Mouse (Mus musculus) forebrain, embryonic 14.5 days (tissue): Measurements from ENCODE around the gene Tbcd. TPM values are rescaled to one million over a fixed set of nuclear protein-coding genes. Genes with fewer than 3 reads are reported as not detected.

Experiments
- ATAC-seq: fragments of 200-750 bp; cut with Nextera tagmentation; 2 replicates; pipeline ENCODE4 v1.8.0; 2017; ENCODE audit warnings: mild to moderate bottlenecking, moderate library complexity
- DNase-seq: peaks from one replicate; pipeline ENCODE4 v3.0.0-alpha.2; 2015; ENCODE audit warnings: low spot score
- H3K27ac ChIP-seq: fragments of 300-500 bp; sonication (generic); 2 replicates; pipeline ENCODE4 v1.5.1; 2014; ENCODE audit warnings: low read depth, mild to moderate bottlenecking, control low read depth, low read length, moderate library complexity
- H3K27me3 ChIP-seq: fragments of 300-500 bp; sonication (generic); replicated peaks from 2 replicates; pipeline ENCODE4 v1.6.1; 2014; ENCODE audit warnings: low read length, control low read depth, mixed read lengths; ENCODE audit not compliant: control insufficient read depth, insufficient read depth
- H3K36me3 ChIP-seq: fragments of 300-500 bp; sonication (generic); 2 replicates; pipeline ENCODE4 v1.6.1; 2014; ENCODE audit warnings: low read length, control low read depth; ENCODE audit not compliant: control insufficient read depth, insufficient read depth
- H3K4me1 ChIP-seq: fragments of 300-500 bp; sonication (generic); 2 replicates; pipeline ENCODE4 v1.6.1; 2014; ENCODE audit warnings: antibody characterized with exemption, low read length, control low read depth; ENCODE audit not compliant: control insufficient read depth, insufficient read depth
- H3K4me2 ChIP-seq: fragments of 300-500 bp; sonication (generic); 2 replicates; pipeline ENCODE4 v1.6.1; 2014; ENCODE audit warnings: mild to moderate bottlenecking, control low read depth, low read length
- H3K4me3 ChIP-seq: fragments of 300-500 bp; sonication (generic); 2 replicates; pipeline ENCODE4 v1.5.1; 2014; ENCODE audit warnings: low read depth, low read length, control low read depth
- H3K9ac ChIP-seq: fragments of 300-500 bp; sonication (generic); 2 replicates; pipeline ENCODE4 v1.6.1; 2014; ENCODE audit warnings: mild to moderate bottlenecking, low read length, control low read depth, moderate library complexity
- H3K9me3 ChIP-seq: fragments of 300-500 bp; sonication (generic); replicated peaks from 2 replicates; pipeline ENCODE4 v1.6.1; 2016; ENCODE audit warnings: low read length, control low read depth, mixed read lengths; ENCODE audit not compliant: control insufficient read depth
- WGBS: fragments of 180-500 bp; shearing (Covaris S2); extraction: QIAGEN DNeasy Blood & Tissue Kit; methylation state at CpG from one replicate; pipeline ENCODE4 v1.1.7; 2014; 5-methylcytosine and 5-hydroxymethylcytosine counted together
- polyA plus RNA-seq: library from polyadenylated mRNA; unstranded; fragments of >200 nt; fragmentation: Nextera tagmentation; extraction: Ambion mirVana; gene quantifications from 2 replicates; pipeline ENCODE4 v1.2.1, GENCODE M21; 2014

Tbcd gene
- polyA plus RNA-seq, 1 experiment from 2014 or later = 33.8 TPM

DNA sequence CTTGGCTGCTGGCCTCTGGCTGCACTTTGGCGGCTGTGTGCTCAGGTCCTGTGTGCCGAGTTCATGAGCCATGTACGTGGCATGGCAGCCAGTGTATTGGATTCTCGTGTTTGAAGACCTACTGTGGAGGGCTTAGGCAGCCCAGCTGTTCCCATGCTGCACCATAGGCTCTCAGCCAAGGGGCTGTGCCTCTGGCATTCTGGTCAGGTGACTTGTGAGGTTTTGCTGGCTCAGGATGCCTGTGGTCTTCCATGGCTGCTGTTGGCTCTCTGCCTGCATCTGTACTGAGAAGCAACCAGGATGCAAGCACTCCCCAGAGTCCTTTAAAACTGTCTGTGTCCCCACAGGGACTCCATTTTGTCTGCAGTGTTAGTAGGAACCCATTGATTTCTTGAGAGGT, 100.4 kb downstream of the Tbcd start:
- 75% methylated on average over 4 of the region's 4 CpGs for WGBS
- H3K4me2 ChIP-seq = no peak overlapping the region
- DNase-seq (peak; percentile 52), ATAC-seq (no peak)
- H3K27me3 ChIP-seq = no peaks in the 10 kb centered on the region
- H3K36me3 ChIP-seq = no peaks in the 10 kb centered on the region
- peaks cover 24% of the 10 kb centered on the region for H3K4me1 ChIP-seq
- H3K27ac ChIP-seq = no peak overlapping the region
- no peak overlapping the region for H3K4me3 ChIP-seq
- H3K9me3 ChIP-seq = no peaks in the 10 kb centered on the region
- no peak overlapping the region for H3K9ac ChIP-seq

GRCm38 (mm10) chr11:121552846-121553457, 101.2 kb downstream of the Tbcd start:
- Histone ChIP-seq H3K9ac (no peak overlapping the region), H3K4me2 (no peak overlapping the region), H3K4me1 (peaks cover 24% of the 10 kb centered on the region), H3K4me3 (no peak overlapping the region), H3K36me3 (no peaks in the 10 kb centered on the region), H3K27me3 (no peaks in the 10 kb centered on the region), H3K9me3 (no peaks in the 10 kb centered on the region), H3K27ac (no peak overlapping the region)
- ATAC-seq (no peak), DNase-seq (no peak)
- 90% methylated on average over 7 of the region's 7 CpGs for WGBS

DNA sequence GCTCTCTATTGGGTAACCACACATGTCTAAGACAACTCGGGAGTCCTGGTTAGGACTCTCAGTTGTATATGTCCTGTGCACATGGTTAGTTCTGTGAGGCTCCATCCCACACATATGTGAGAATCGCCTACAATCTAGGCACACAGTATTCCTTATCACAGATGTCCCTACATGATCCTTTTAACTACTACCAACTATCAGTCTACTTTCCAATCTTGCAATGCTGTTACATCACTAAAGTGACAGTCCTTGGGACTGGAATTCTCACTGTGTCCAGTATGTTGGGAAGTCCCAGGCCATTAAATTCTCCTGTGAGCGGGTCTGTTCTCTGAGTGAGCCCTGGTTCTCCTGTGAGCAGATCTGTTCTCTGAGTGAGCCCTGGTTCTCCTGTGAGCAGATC, 101.7 kb downstream of the Tbcd start:
- Histone ChIP-seq H3K27ac (no peak overlapping the region), H3K9ac (no peak overlapping the region), H3K9me3 (no peaks in the 10 kb centered on the region), H3K4me3 (no peak overlapping the region), H3K36me3 (no peaks in the 10 kb centered on the region), H3K27me3 (no peaks in the 10 kb centered on the region), H3K4me2 (no peak overlapping the region), H3K4me1 (peaks cover 24% of the 10 kb centered on the region)
- DNase-seq (no peak), ATAC-seq (no peak)
- 93% methylated on average over 3 of the region's 3 CpGs for WGBS

DNA sequence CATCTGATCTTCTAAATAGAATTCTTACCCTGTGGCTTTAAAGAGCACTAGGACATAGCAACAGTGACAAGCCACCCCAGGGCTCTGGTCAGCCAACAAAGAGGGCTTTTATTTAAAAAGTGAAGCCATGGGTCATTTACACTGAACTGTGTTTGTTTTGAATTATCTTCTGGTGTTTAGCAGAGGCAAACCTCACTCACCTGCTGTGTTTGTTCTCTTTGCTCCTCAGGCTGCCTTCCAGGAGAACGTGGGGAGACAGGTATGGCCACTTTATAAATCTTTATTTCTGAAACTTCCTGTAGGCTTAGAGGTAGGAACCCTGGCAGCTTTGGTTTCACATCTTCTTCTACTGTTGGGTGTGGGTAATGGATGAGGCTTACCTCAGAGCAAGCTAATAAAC, 105.0 kb downstream of the Tbcd start:
- no peak overlapping the region for H3K4me2 ChIP-seq
- no peaks in the 10 kb centered on the region for H3K27me3 ChIP-seq
- no peak overlapping the region for H3K4me3 ChIP-seq
- H3K9me3 ChIP-seq = no peaks in the 10 kb centered on the region
- DNase-seq = no peak
- no peak overlapping the region for H3K27ac ChIP-seq
- WGBS = 87% methylated on average over 1 of the region's 1 CpGs
- H3K9ac ChIP-seq = no peak overlapping the region
- peaks cover 2% of the 10 kb centered on the region; the same call in 1 of the 2 replicates for H3K4me1 ChIP-seq
- H3K36me3 ChIP-seq = no peaks in the 10 kb centered on the region
- ATAC-seq = no peak

- Histone ChIP-seq H3K27ac (no peak overlapping the region), H3K4me2 (no peak overlapping the region), H3K4me1 (no peaks in the 10 kb centered on the region), H3K9me3 (no peaks in the 10 kb centered on the region), H3K27me3 (no peaks in the 10 kb centered on the region), H3K4me3 (no peak overlapping the region), H3K36me3 (no peaks in the 10 kb centered on the region), H3K9ac (no peak overlapping the region)
- 100% methylated on average over 1 of the region's 1 CpGs for WGBS
- ATAC-seq (no peak), DNase-seq (no peak)
Observed at GRCm38 (mm10) chr11:121557946-121558345, 106.2 kb downstream of the Tbcd start.

GRCm38 (mm10) chr11:121558522-121558921, 106.8 kb downstream of the Tbcd start:
- 92% methylated on average over 3 of the region's 3 CpGs for WGBS

GRCm38 (mm10) chr11:121559527-121560293, 108.0 kb downstream of the Tbcd start:
- Histone ChIP-seq H3K4me2 (no peak overlapping the region), H3K36me3 (peaks cover 4% of the 10 kb centered on the region; the same call in 1 of the 2 replicates), H3K4me1 (no peaks in the 10 kb centered on the region), H3K9ac (no peak overlapping the region), H3K27ac (no peak overlapping the region), H3K9me3 (no peaks in the 10 kb centered on the region), H3K4me3 (no peak overlapping the region), H3K27me3 (no peaks in the 10 kb centered on the region)
- 87% methylated on average over 4 of the region's 4 CpGs for WGBS
- ATAC-seq (no peak), DNase-seq (no peak)

More at GRCm38 (mm10) chr11:121558522-121558921, 106.8 kb downstream of the Tbcd start:
- H3K4me2 ChIP-seq = no peak overlapping the region
- ATAC-seq (no peak), DNase-seq (no peak)
- no peak overlapping the region for H3K9ac ChIP-seq
- H3K27me3 ChIP-seq = no peaks in the 10 kb centered on the region
- H3K36me3 ChIP-seq = no peaks in the 10 kb centered on the region
- H3K9me3 ChIP-seq = no peaks in the 10 kb centered on the region
- no peaks in the 10 kb centered on the region for H3K4me1 ChIP-seq
- no peak overlapping the region for H3K4me3 ChIP-seq
- H3K27ac ChIP-seq = no peak overlapping the region

DNA sequence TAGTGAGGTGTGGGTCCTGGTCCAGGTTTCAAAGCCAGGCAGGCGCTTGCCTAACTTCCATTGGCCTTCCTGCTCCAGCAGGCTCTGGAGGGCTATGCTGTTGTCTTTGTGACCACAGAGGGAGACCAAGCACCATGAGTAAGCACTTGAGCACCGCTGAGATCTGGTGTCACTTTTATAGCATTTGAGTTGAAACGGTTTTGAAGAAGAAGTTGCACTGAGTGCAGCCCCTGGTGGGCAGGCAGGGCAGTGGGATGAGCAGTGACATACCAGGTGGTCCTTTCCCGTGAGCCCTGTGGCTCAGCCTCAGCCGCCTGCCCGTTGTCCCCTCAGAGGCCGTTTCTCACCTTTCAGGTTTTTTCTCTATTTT, 108.5 kb downstream of the Tbcd start:
- 84% methylated on average over 7 of the region's 7 CpGs for WGBS
- Histone ChIP-seq H3K27ac (no peak overlapping the region), H3K4me1 (no peaks in the 10 kb centered on the region), H3K9ac (no peak overlapping the region), H3K4me2 (no peak overlapping the region), H3K36me3 (peaks cover 9% of the 10 kb centered on the region; the same call in 1 of the 2 replicates), H3K27me3 (no peaks in the 10 kb centered on the region), H3K4me3 (no peak overlapping the region), H3K9me3 (no peaks in the 10 kb centered on the region)
- ATAC-seq (no peak), DNase-seq (no peak)

- ATAC-seq (no peak), DNase-seq (no peak)
- H3K4me1 ChIP-seq = no peaks in the 10 kb centered on the region
- H3K4me2 ChIP-seq = no peak overlapping the region
- H3K9ac ChIP-seq = no peak overlapping the region
- H3K27me3 ChIP-seq = no peaks in the 10 kb centered on the region
- H3K27ac ChIP-seq = no peak overlapping the region
- peaks cover 9% of the 10 kb centered on the region; the same call in 1 of the 2 replicates for H3K36me3 ChIP-seq
- 92% methylated on average over 5 of the region's 5 CpGs for WGBS
- no peak overlapping the region for H3K4me3 ChIP-seq
- no peaks in the 10 kb centered on the region for H3K9me3 ChIP-seq
Observed at GRCm38 (mm10) chr11:121563312-121563711, 111.6 kb downstream of the Tbcd start.
